Mouse (Mus musculus) limb, embryonic 12.5 days (tissue): ENCODE data around the gene Mybbp1a. TPM values are rescaled to one million over a fixed set of nuclear protein-coding genes. Genes with fewer than 3 reads are reported as not detected.

Experiments
- ATAC-seq: fragments of 200-750 bp; cut with Nextera tagmentation; 2 replicates; pipeline ENCODE4 v1.8.0; 2017; ENCODE audit warnings: low read depth, moderate TSS enrichment; ENCODE audit not compliant: insufficient number of reproducible peaks, insufficient read depth, low FRiP score, low TSS enrichment
- H3K27ac ChIP-seq: fragments of 300-500 bp; sonication (generic); 2 replicates; pipeline ENCODE4 v1.5.1; 2016; ENCODE audit warnings: mild to moderate bottlenecking, moderate library complexity
- H3K27me3 ChIP-seq: fragments of 300-500 bp; sonication (generic); 2 replicates; pipeline ENCODE4 v1.6.1; 2016; ENCODE audit warnings: mild to moderate bottlenecking, moderate library complexity
- H3K36me3 ChIP-seq: fragments of 300-500 bp; sonication (generic); 2 replicates; pipeline ENCODE4 v1.6.1; 2016; ENCODE audit warnings: mild to moderate bottlenecking, moderate library complexity
- H3K4me1 ChIP-seq: fragments of 300-500 bp; sonication (generic); replicated peaks from 2 replicates; pipeline ENCODE4 v1.6.1; 2016
- H3K4me2 ChIP-seq: fragments of 300-500 bp; sonication (generic); 2 replicates; pipeline ENCODE4 v1.6.1; 2016; ENCODE audit warnings: mild to moderate bottlenecking, moderate library complexity
- H3K4me3 ChIP-seq: fragments of 300-500 bp; sonication (generic); replicated peaks from 2 replicates; pipeline ENCODE4 v1.5.1; 2016; ENCODE audit warnings: mild to moderate bottlenecking
- H3K9ac ChIP-seq: fragments of 300-500 bp; sonication (generic); replicated peaks from 2 replicates; pipeline ENCODE4 v1.6.1; 2016; ENCODE audit warnings: mild to moderate bottlenecking, moderate library complexity
- H3K9me3 ChIP-seq: fragments of 300-500 bp; sonication (generic); 2 replicates; pipeline ENCODE4 v1.6.1; 2016; ENCODE audit warnings: mild to moderate bottlenecking, moderate library complexity
- WGBS: fragments of 180-500 bp; shearing (Covaris S2); methylation state at CpG from one replicate; pipeline ENCODE4 v1.1.7; 2016; 5-methylcytosine and 5-hydroxymethylcytosine counted together
- polyA plus RNA-seq: library from polyadenylated mRNA; unstranded; fragments of >200 nt; fragmentation: Nextera tagmentation; extraction: Ambion mirVana; gene quantifications from 2 replicates; pipeline ENCODE4 v1.2.1, GENCODE M21; 2016

Mybbp1a gene
- polyA plus RNA-seq, 1 experiment from 2014 or later: 176 TPM

- no peak overlapping the region for H3K4me3 ChIP-seq
- no peak for ATAC-seq
- no peaks in the 10 kb centered on the region for H3K36me3 ChIP-seq
- H3K4me2 ChIP-seq: no peak overlapping the region
- WGBS: 67% methylated on average over 5 of the region's 5 CpGs
- peaks cover 11% of the 10 kb centered on the region for H3K4me1 ChIP-seq
- H3K9ac ChIP-seq: no peak overlapping the region
- no peak overlapping the region for H3K27ac ChIP-seq
- no peaks in the 10 kb centered on the region for H3K27me3 ChIP-seq
- no peaks in the 10 kb centered on the region for H3K9me3 ChIP-seq
These were observed 27.4 kb downstream of the Mybbp1a start for GRCm38 (mm10) chr11:72468525-72468924.

GRCm38 (mm10) chr11:72469217-72469616, 28.1 kb downstream of the Mybbp1a start:
- H3K27me3 ChIP-seq: no peaks in the 10 kb centered on the region
- no peak overlapping the region for H3K27ac ChIP-seq
- H3K9me3 ChIP-seq: no peaks in the 10 kb centered on the region
- peaks cover 11% of the 10 kb centered on the region for H3K4me1 ChIP-seq
- no peak overlapping the region for H3K4me3 ChIP-seq
- no peaks in the 10 kb centered on the region for H3K36me3 ChIP-seq
- ATAC-seq: peak; percentile 52; the same call in 1 of the 2 replicates
- no peak overlapping the region for H3K9ac ChIP-seq
- WGBS: 43% methylated on average over 5 of the region's 5 CpGs
- no peak overlapping the region for H3K4me2 ChIP-seq

- H3K27ac ChIP-seq: 0 out of 2 replicates have a peak overlapping the region, but pooled peaks have one; percentile 7
- 58% methylated on average over 4 of the region's 4 CpGs for WGBS
- no peaks in the 10 kb centered on the region for H3K9me3 ChIP-seq
- no peaks in the 10 kb centered on the region for H3K36me3 ChIP-seq
- no peak for ATAC-seq
- H3K4me2 ChIP-seq: no peak overlapping the region
- H3K4me1 ChIP-seq: peaks cover 11% of the 10 kb centered on the region
- H3K9ac ChIP-seq: no peak overlapping the region
- no peaks in the 10 kb centered on the region for H3K27me3 ChIP-seq
- no peak overlapping the region for H3K4me3 ChIP-seq
These were observed 28.8 kb downstream of the Mybbp1a start for GRCm38 (mm10) chr11:72470004-72470403.

GRCm38 (mm10) chr11:72471381-72471780, 30.2 kb downstream of the Mybbp1a start:
- Histone ChIP-seq H3K27ac (no peak overlapping the region), H3K9ac (no peak overlapping the region), H3K27me3 (no peaks in the 10 kb centered on the region), H3K4me3 (no peak overlapping the region), H3K36me3 (no peaks in the 10 kb centered on the region), H3K4me2 (no peak overlapping the region), H3K4me1 (peaks cover 8% of the 10 kb centered on the region), H3K9me3 (no peaks in the 10 kb centered on the region)
- ATAC-seq: no peak
- 87% methylated on average over 6 of the region's 6 CpGs for WGBS

- no peaks in the 10 kb centered on the region; the same call in 1 of the 2 replicates for H3K27me3 ChIP-seq
- no peaks in the 10 kb centered on the region for H3K36me3 ChIP-seq
- H3K9me3 ChIP-seq: no peaks in the 10 kb centered on the region
- no peak for ATAC-seq
- H3K4me3 ChIP-seq: no peak overlapping the region
- no peak overlapping the region for H3K4me2 ChIP-seq
- H3K9ac ChIP-seq: no peak overlapping the region
- H3K4me1 ChIP-seq: peaks cover 7% of the 10 kb centered on the region; the same call in 1 of the 2 replicates
- WGBS: 84% methylated on average over 4 of the region's 4 CpGs
- no peak overlapping the region for H3K27ac ChIP-seq
These were observed 32.4 kb downstream of the Mybbp1a start for GRCm38 (mm10) chr11:72473540-72473939.

- Histone ChIP-seq H3K27ac (no peak overlapping the region), H3K4me2 (no peak overlapping the region), H3K9me3 (no peaks in the 10 kb centered on the region), H3K4me3 (no peak overlapping the region), H3K9ac (no peak overlapping the region), H3K4me1 (no peaks in the 10 kb centered on the region), H3K36me3 (no peaks in the 10 kb centered on the region), H3K27me3 (no peaks in the 10 kb centered on the region; the same call in 1 of the 2 replicates)
- no peak for ATAC-seq
- WGBS: 82% methylated on average over 3 of the region's 3 CpGs
These were observed 33.8 kb downstream of the Mybbp1a start for GRCm38 (mm10) chr11:72474926-72475325.

GRCm38 (mm10) chr11:72475408-72475807, 34.3 kb downstream of the Mybbp1a start:
- Histone ChIP-seq H3K4me2 (no peak overlapping the region), H3K9me3 (no peaks in the 10 kb centered on the region), H3K36me3 (no peaks in the 10 kb centered on the region), H3K9ac (no peak overlapping the region), H3K4me3 (no peak overlapping the region), H3K4me1 (no peaks in the 10 kb centered on the region), H3K27me3 (no peaks in the 10 kb centered on the region; the same call in 1 of the 2 replicates), H3K27ac (no peak overlapping the region)
- 82% methylated on average over 7 of the region's 7 CpGs for WGBS
- ATAC-seq: no peak

- ATAC-seq: no peak
- Histone ChIP-seq H3K9ac (no peak overlapping the region), H3K27ac (no peak overlapping the region), H3K4me2 (no peak overlapping the region), H3K27me3 (no peaks in the 10 kb centered on the region; the same call in 1 of the 2 replicates), H3K36me3 (no peaks in the 10 kb centered on the region), H3K4me1 (no peaks in the 10 kb centered on the region), H3K4me3 (no peak overlapping the region), H3K9me3 (no peaks in the 10 kb centered on the region)
- 75% methylated on average over 7 of the region's 7 CpGs for WGBS
These were observed 35.0 kb downstream of the Mybbp1a start for GRCm38 (mm10) chr11:72476074-72476625.

- Histone ChIP-seq H3K27me3 (no peaks in the 10 kb centered on the region; the same call in 1 of the 2 replicates), H3K4me2 (no peak overlapping the region), H3K9ac (no peak overlapping the region), H3K27ac (no peak overlapping the region), H3K4me3 (no peak overlapping the region), H3K9me3 (no peaks in the 10 kb centered on the region), H3K36me3 (no peaks in the 10 kb centered on the region), H3K4me1 (no peaks in the 10 kb centered on the region)
- 57% methylated on average over 5 of the region's 5 CpGs for WGBS
- ATAC-seq: no peak
These were observed 36.0 kb downstream of the Mybbp1a start for GRCm38 (mm10) chr11:72477182-72477581.

GRCm38 (mm10) chr11:72477653-72478052, 36.5 kb downstream of the Mybbp1a start:
- no peaks in the 10 kb centered on the region; the same call in 1 of the 2 replicates for H3K27me3 ChIP-seq

GRCm38 (mm10) chr11:72478228-72478627, 37.1 kb downstream of the Mybbp1a start:
- Histone ChIP-seq H3K9me3 (no peaks in the 10 kb centered on the region), H3K4me1 (no peaks in the 10 kb centered on the region), H3K27me3 (no peaks in the 10 kb centered on the region; the same call in 1 of the 2 replicates), H3K36me3 (no peaks in the 10 kb centered on the region), H3K9ac (no peak overlapping the region), H3K4me3 (no peak overlapping the region), H3K4me2 (no peak overlapping the region), H3K27ac (no peak overlapping the region)
- 55% methylated on average over 6 of the region's 6 CpGs for WGBS
- ATAC-seq: no peak

More at GRCm38 (mm10) chr11:72477653-72478052, 36.5 kb downstream of the Mybbp1a start:
- Histone ChIP-seq H3K27ac (no peak overlapping the region), H3K4me3 (no peak overlapping the region), H3K4me2 (no peak overlapping the region), H3K4me1 (no peaks in the 10 kb centered on the region), H3K9me3 (no peaks in the 10 kb centered on the region), H3K9ac (no peak overlapping the region), H3K36me3 (no peaks in the 10 kb centered on the region)
- WGBS: 95% methylated on average over 1 of the region's 1 CpGs
- ATAC-seq: no peak

GRCm38 (mm10) chr11:72479499-72479898, 38.3 kb downstream of the Mybbp1a start:
- Histone ChIP-seq H3K9me3 (no peaks in the 10 kb centered on the region), H3K4me2 (no peak overlapping the region), H3K36me3 (no peaks in the 10 kb centered on the region), H3K27ac (no peak overlapping the region), H3K27me3 (no peaks in the 10 kb centered on the region; the same call in 1 of the 2 replicates), H3K4me3 (no peak overlapping the region), H3K9ac (no peak overlapping the region), H3K4me1 (no peaks in the 10 kb centered on the region)
- ATAC-seq: no peak
- 85% methylated on average over 2 of the region's 2 CpGs for WGBS
